Mouse (Mus musculus) ES-Bruce4 (cell line): ENCODE results near the gene Klk1b9. TPM values are rescaled to one million over a fixed set of nuclear protein-coding genes. Genes with fewer than 3 reads are reported as not detected.
"Not testable (repeated sequence)": the region's sequence is repeated elsewhere in the genome, so short reads cannot be mapped to it uniquely, and the experiment has no call there.

Experiments
- H3K27ac ChIP-seq: 2 replicates; pipeline ENCODE4 v1.5.1; 2012; ENCODE audit warnings: low read length, inconsistent platforms; ENCODE audit not compliant: insufficient read depth
- H3K27me3 ChIP-seq: 2 replicates; pipeline ENCODE4 v1.6.1; 2012; ENCODE audit warnings: mild to moderate bottlenecking, low read length, inconsistent platforms; ENCODE audit not compliant: control insufficient read depth, poor library complexity, insufficient read depth, severe bottlenecking
- H3K36me3 ChIP-seq: 2 replicates; pipeline ENCODE4 v1.6.1; 2012; ENCODE audit warnings: inconsistent platforms, mild to moderate bottlenecking, low read length, moderate library complexity; ENCODE audit not compliant: control insufficient read depth, poor library complexity, insufficient read depth, severe bottlenecking
- H3K4me1 ChIP-seq: one replicate; pipeline ENCODE4 v1.8.1; 2011; ENCODE audit warnings: low read length; ENCODE audit not compliant: control insufficient read depth, insufficient read depth
- H3K4me3 ChIP-seq: 2 replicates; pipeline ENCODE4 v1.5.1; 2011; ENCODE audit warnings: low read depth, mild to moderate bottlenecking, low read length
- H3K9ac ChIP-seq: 2 replicates; pipeline ENCODE4 v1.6.1; 2012; ENCODE audit warnings: low read depth, mild to moderate bottlenecking, inconsistent platforms; ENCODE audit not compliant: poor library complexity, severe bottlenecking
- H3K9me3 ChIP-seq: replicated peaks from 2 replicates; pipeline ENCODE4 v1.6.1; 2012; ENCODE audit warnings: mild to moderate bottlenecking, low read length, inconsistent platforms; ENCODE audit not compliant: control insufficient read depth, poor library complexity, insufficient read depth, severe bottlenecking
- CTCF ChIP-seq: IDR thresholded peaks from one replicate; pipeline ENCODE4 v1.8.1; 2011; ENCODE audit warnings: low read depth, low read length
- EP300 ChIP-seq: IDR thresholded peaks from 2 replicates; pipeline ENCODE4 v1.6.1; 2011; ENCODE audit warnings: low read depth, low read length; ENCODE audit not compliant: insufficient read depth
- POLR2A ChIP-seq: IDR thresholded peaks from one replicate; pipeline ENCODE4 v1.8.1; 2011; ENCODE audit warnings: low read length; ENCODE audit not compliant: insufficient read depth
- polyA plus RNA-seq: library from polyadenylated mRNA; stranded (reverse); fragments of >200 nt; gene quantifications from 2 replicates; pipeline ENCODE4 v1.2.4, GENCODE M21; 2011; ENCODE audit warnings: low read depth; ENCODE audit not compliant: missing spikeins, insufficient read depth, insufficient read length

Gene Klk1b9
- not detected in 2 replicates for polyA plus RNA-seq

DNA sequence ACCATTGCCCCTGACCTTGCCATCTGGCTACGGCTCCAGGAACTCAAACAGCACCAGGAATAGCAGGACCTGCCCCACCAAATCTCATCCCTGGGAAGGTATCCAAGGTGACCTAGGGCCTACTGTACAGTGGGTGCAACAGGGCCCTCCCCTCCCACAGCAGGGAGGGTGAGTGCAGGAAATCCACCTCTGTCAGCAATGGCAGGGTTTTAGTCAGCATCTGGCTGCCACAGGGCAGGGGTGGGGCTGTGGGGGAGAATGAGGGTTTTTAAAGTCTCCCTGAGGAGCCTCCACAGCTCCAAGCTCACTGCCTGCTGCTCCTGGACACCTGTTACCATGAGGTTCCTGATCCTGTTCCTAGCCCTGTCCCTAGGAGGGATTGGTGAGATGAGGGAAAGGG, at the start of gene Klk1b9:
Gene Klk1b9, plus strand, starts transcription at position 301 of the 400 bp plus-strand sequence.
- not testable (repeated sequence) for H3K27ac ChIP-seq, H3K9ac ChIP-seq, H3K9me3 ChIP-seq, H3K27me3 ChIP-seq, H3K36me3 ChIP-seq, H3K4me1 ChIP-seq, H3K4me3 ChIP-seq

- TF ChIP-seq EP300 (no peak), CTCF (peak; percentile 77), POLR2A (no peak)
Observed at GRCm38 (mm10) chr7:43928521-43928920, 47.3 kb upstream of the Klk1b9 start.

GRCm38 (mm10) chr7:43932337-43932736, 43.5 kb upstream of the Klk1b9 start:
- H3K9me3 ChIP-seq: no peaks in the 10 kb centered on the region
- H3K4me1 ChIP-seq: peaks cover 5% of the 10 kb centered on the region
- no peaks in the 10 kb centered on the region for H3K36me3 ChIP-seq
- no peak overlapping the region for H3K27ac ChIP-seq
- no peaks in the 10 kb centered on the region for H3K27me3 ChIP-seq
- H3K4me3 ChIP-seq: no peak overlapping the region
- H3K9ac ChIP-seq: no peak overlapping the region
- TF ChIP-seq POLR2A (no peak), EP300 (peak; percentile 93; the same call in 1 of the 2 replicates)

More at GRCm38 (mm10) chr7:43928521-43928920, 47.3 kb upstream of the Klk1b9 start:
- Histone ChIP-seq H3K27me3 (no peaks in the 10 kb centered on the region), H3K36me3 (no peaks in the 10 kb centered on the region), H3K4me1 (peaks cover 2% of the 10 kb centered on the region), H3K4me3 (no peak overlapping the region), H3K9ac (no peak overlapping the region), H3K9me3 (no peaks in the 10 kb centered on the region), H3K27ac (no peak overlapping the region)

DNA sequence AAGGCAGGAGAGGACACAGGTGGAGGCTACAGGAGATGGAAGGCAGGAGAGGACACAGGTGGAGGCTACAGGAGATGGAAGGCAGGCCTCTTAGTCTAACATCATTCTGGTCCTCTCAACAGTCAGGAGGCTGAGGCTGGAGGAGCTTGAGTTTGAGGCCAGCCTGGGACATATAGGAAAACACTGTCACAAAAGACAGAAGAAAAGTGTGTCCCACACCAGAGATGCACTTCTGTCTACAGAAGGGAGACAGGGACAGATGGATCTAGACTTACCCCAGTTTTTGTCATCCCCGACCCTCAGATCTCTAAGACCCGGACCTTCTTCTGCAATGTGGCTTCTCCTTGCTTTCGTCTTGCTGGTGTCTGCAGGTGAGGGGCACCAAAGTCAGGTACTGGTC, 42.4 kb upstream of the Klk1b9 start, which contains the start of gene Klk15:
Gene Klk15, plus strand, starts transcription at position 301 of the 400 bp plus-strand sequence.
- Histone ChIP-seq H3K4me3 (no peak within 1 kb of the TSS), H3K36me3 (no peaks in the 10 kb centered on the region), H3K9me3 (no peaks in the 10 kb centered on the region), H3K27me3 (no peaks in the 10 kb centered on the region), H3K9ac (no peak within 1 kb of the TSS), H3K27ac (no peak within 1 kb of the TSS), H3K4me1 (peaks cover 5% of the 10 kb centered on the region)
- TF ChIP-seq CTCF: no peak
- no peak for TF ChIP-seq EP300
- no peak for TF ChIP-seq POLR2A

DNA sequence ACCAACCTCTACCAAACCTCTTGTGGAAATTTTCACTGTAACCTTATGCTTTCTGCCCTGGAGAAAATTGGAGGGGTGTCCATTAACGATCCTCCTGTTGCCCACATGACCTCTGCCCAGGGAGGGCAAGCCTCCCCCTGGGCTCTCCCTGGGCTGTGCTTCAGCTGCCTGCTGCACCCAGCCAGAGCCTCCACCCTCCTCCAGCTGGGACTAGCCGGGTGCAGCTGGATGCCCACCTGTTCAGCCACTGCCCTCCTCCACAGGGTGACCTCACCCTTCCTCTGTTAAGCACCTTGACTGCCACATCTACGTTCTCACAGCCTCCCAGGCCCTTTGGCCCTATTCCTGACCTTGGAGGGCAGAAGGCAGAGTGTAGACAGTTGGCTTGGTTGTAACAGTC, 41.1 kb upstream of the Klk1b9 start:
- no peaks in the 10 kb centered on the region for H3K27me3 ChIP-seq
- H3K4me1 ChIP-seq: peaks cover 5% of the 10 kb centered on the region
- H3K27ac ChIP-seq: no peak overlapping the region

DNA sequence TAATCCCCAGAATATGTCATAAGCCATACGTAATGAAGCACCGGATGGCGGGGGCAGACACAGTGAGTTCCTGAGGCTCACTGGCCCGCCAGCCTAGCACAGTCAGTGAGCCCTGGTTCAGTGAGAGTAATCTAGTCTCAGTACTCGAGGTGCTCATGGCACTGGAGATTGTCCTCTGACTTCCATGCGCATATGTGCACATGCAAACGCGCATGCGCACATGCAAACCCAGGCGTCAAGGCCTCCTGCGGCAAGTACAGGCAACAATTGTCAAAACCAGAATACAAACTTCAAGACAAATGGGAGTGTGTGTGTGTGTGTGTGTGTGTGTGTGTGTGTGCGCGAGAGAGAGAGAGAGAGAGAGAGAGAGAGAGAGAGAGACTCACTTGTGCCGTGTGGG, 39.3 kb upstream of the Klk1b9 start:
- TF ChIP-seq POLR2A (no peak), EP300 (peak; percentile 87; the same call in 1 of the 2 replicates)

More for the DNA sequence above, 41.1 kb upstream of the Klk1b9 start:
- Histone ChIP-seq H3K9me3 (no peaks in the 10 kb centered on the region), H3K36me3 (no peaks in the 10 kb centered on the region), H3K9ac (no peak overlapping the region), H3K4me3 (no peak overlapping the region)
- TF ChIP-seq CTCF (no peak), POLR2A (no peak), EP300 (no peak)

DNA sequence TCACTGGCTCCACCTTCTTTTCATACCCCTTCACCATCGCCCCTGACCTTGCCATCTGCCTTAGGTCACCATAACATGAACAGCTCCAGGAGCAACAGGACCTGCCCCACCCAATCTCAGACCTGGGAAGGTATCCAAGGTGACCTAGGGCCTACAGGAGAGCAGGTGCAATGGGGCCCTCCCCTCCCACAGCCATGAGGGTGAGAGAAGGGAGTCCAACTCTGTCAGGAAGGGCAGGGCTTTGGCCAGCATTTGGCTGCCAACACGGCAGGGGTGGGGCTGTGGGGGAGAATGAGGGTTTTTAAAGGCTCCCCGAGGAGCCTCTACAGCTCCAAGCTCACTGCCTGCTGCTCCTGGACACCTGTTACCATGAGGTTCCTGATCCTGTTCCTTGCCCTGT, 33.6 kb upstream of the Klk1b9 start:
- not testable (repeated sequence) for H3K27me3 ChIP-seq, H3K9ac ChIP-seq, H3K9me3 ChIP-seq, H3K27ac ChIP-seq, H3K4me3 ChIP-seq, H3K4me1 ChIP-seq, H3K36me3 ChIP-seq

More for the DNA sequence above, 39.3 kb upstream of the Klk1b9 start:
- peaks cover 5% of the 10 kb centered on the region for H3K4me1 ChIP-seq
- no peaks in the 10 kb centered on the region for H3K9me3 ChIP-seq
- H3K27me3 ChIP-seq: no peaks in the 10 kb centered on the region
- H3K36me3 ChIP-seq: no peaks in the 10 kb centered on the region
- no peak overlapping the region for H3K9ac ChIP-seq
- H3K4me3 ChIP-seq: no peak overlapping the region
- H3K27ac ChIP-seq: no peak overlapping the region
